Mouse (Mus musculus): ENCODE measurements around the gene Igf1r. TPM values are rescaled to one million over a fixed set of nuclear protein-coding genes. Genes with fewer than 3 reads are reported as not detected.

Gene Igf1r
- polyA plus RNA-seq (2015; fragmentation: Nextera tagmentation; extraction: Ambion mirVana): 23.7 and 28.5 TPM in 2 replicates

GRCm38 (mm10) chr7:67952777-67953700, at the start of gene Igf1r:
Gene Igf1r, plus strand, starts transcription at chr7:67952827.
- H3K4me3 ChIP-seq: peak within 1 kb of the TSS; percentile 96
- no peaks in the 10 kb centered on the region for H3K36me3 ChIP-seq
- H3K4me1 ChIP-seq (replicated peaks): peaks cover 47% of the 10 kb centered on the region
- no peaks in the 10 kb centered on the region for H3K27me3 ChIP-seq
- peak within 1 kb of the TSS; percentile 100 for H3K27ac ChIP-seq (replicated peaks)
- ATAC-seq (ENCODE audit: low read depth): no peak
- H3K9ac ChIP-seq: peak within 1 kb of the TSS; percentile 97
- no peaks in the 10 kb centered on the region for H3K9me3 ChIP-seq
- H3K4me2 ChIP-seq: peak within 1 kb of the TSS; percentile 100
- under 1% methylated on average over 60 of the region's 62 CpGs for WGBS

GRCm38 (mm10) chr7:67906358-67906757, 46.3 kb upstream of the Igf1r start:
- no peaks in the 10 kb centered on the region for H3K36me3 ChIP-seq
- H3K4me2 ChIP-seq: no peak overlapping the region
- H3K27me3 ChIP-seq: no peaks in the 10 kb centered on the region
- H3K4me1 ChIP-seq (replicated peaks): peaks cover 12% of the 10 kb centered on the region; the same call in 1 of the 2 replicates
- no peak overlapping the region for H3K27ac ChIP-seq (replicated peaks)
- H3K9me3 ChIP-seq: no peaks in the 10 kb centered on the region
- no peak overlapping the region for H3K9ac ChIP-seq
- no peak for ATAC-seq (ENCODE audit: low read depth)
- H3K4me3 ChIP-seq: no peak overlapping the region
- 91% methylated on average over 2 of the region's 2 CpGs for WGBS

- Histone ChIP-seq H3K4me1 (replicated peaks) (peaks cover 17% of the 10 kb centered on the region; the same call in 1 of the 2 replicates), H3K27ac (replicated peaks) (no peak overlapping the region), H3K4me2 (no peak overlapping the region), H3K36me3 (no peaks in the 10 kb centered on the region), H3K9ac (no peak overlapping the region), H3K27me3 (no peaks in the 10 kb centered on the region), H3K9me3 (no peaks in the 10 kb centered on the region), H3K4me3 (no peak overlapping the region)
- ATAC-seq (ENCODE audit: low read depth): no peak
- WGBS: 80% methylated on average over 9 of the region's 9 CpGs
Measured at GRCm38 (mm10) chr7:67907786-67908400, 44.7 kb upstream of the Igf1r start.

- Histone ChIP-seq H3K9me3 (no peaks in the 10 kb centered on the region), H3K27ac (replicated peaks) (no peak overlapping the region), H3K4me1 (replicated peaks) (peaks cover 17% of the 10 kb centered on the region; the same call in 1 of the 2 replicates), H3K9ac (no peak overlapping the region), H3K36me3 (no peaks in the 10 kb centered on the region), H3K4me3 (0 out of 2 replicates have a peak overlapping the region, but pooled peaks have one; percentile 11), H3K27me3 (no peaks in the 10 kb centered on the region), H3K4me2 (peak overlapping the region; percentile 42)
- WGBS: 13% methylated on average over 10 of the region's 10 CpGs
- ATAC-seq (ENCODE audit: low read depth): no peak
Measured at GRCm38 (mm10) chr7:67910528-67910927, 42.1 kb upstream of the Igf1r start.

- Histone ChIP-seq H3K4me2 (peak overlapping the region; percentile 42), H3K36me3 (no peaks in the 10 kb centered on the region), H3K27ac (replicated peaks) (peak overlapping the region; percentile 33; the same call in 1 of the 2 replicates), H3K9me3 (no peaks in the 10 kb centered on the region), H3K27me3 (no peaks in the 10 kb centered on the region), H3K9ac (no peak overlapping the region), H3K4me3 (0 out of 2 replicates have a peak overlapping the region, but pooled peaks have one; percentile 11), H3K4me1 (replicated peaks) (peaks cover 17% of the 10 kb centered on the region; the same call in 1 of the 2 replicates)
- WGBS: 10% methylated on average over 3 of the region's 3 CpGs
- no peak for ATAC-seq (ENCODE audit: low read depth)
Measured at GRCm38 (mm10) chr7:67910947-67911346, 41.7 kb upstream of the Igf1r start.

GRCm38 (mm10) chr7:67911841-67912240, 40.8 kb upstream of the Igf1r start:
- Histone ChIP-seq H3K4me2 (no peak overlapping the region), H3K27ac (replicated peaks) (no peak overlapping the region), H3K27me3 (no peaks in the 10 kb centered on the region), H3K4me1 (replicated peaks) (peaks cover 17% of the 10 kb centered on the region; the same call in 1 of the 2 replicates), H3K36me3 (no peaks in the 10 kb centered on the region), H3K4me3 (no peak overlapping the region), H3K9ac (no peak overlapping the region), H3K9me3 (no peaks in the 10 kb centered on the region)
- WGBS: 34% methylated on average over 6 of the region's 6 CpGs
- ATAC-seq (ENCODE audit: low read depth): no peak

GRCm38 (mm10) chr7:67916960-67917359, 35.7 kb upstream of the Igf1r start:
- no peaks in the 10 kb centered on the region for H3K9me3 ChIP-seq
- H3K9ac ChIP-seq: no peak overlapping the region
- no peaks in the 10 kb centered on the region for H3K27me3 ChIP-seq
- 92% methylated on average over 8 of the region's 8 CpGs for whole genome bisulfite sequencing
- H3K4me1 ChIP-seq (replicated peaks): peaks cover 2% of the 10 kb centered on the region; the same call in 1 of the 2 replicates
- H3K27ac ChIP-seq (replicated peaks): no peak overlapping the region
- H3K4me2 ChIP-seq: no peak overlapping the region
- no peaks in the 10 kb centered on the region for H3K36me3 ChIP-seq
- no peak for ATAC-seq (ENCODE audit: low read depth)
- no peak overlapping the region for H3K4me3 ChIP-seq

GRCm38 (mm10) chr7:67917753-67918152, 34.9 kb upstream of the Igf1r start:
- no peaks in the 10 kb centered on the region for H3K36me3 ChIP-seq
- H3K27me3 ChIP-seq: no peaks in the 10 kb centered on the region
- ATAC-seq (ENCODE audit: low read depth): no peak
- no peak overlapping the region for H3K27ac ChIP-seq (replicated peaks)
- H3K9ac ChIP-seq: no peak overlapping the region
- H3K4me2 ChIP-seq: no peak overlapping the region
- H3K4me3 ChIP-seq: no peak overlapping the region
- H3K9me3 ChIP-seq: no peaks in the 10 kb centered on the region
- H3K4me1 ChIP-seq (replicated peaks): no peaks in the 10 kb centered on the region
- WGBS: 94% methylated on average over 2 of the region's 2 CpGs

GRCm38 (mm10) chr7:67919467-67919866, 33.2 kb upstream of the Igf1r start:
- H3K9ac ChIP-seq: no peak overlapping the region
- no peaks in the 10 kb centered on the region for H3K27me3 ChIP-seq
- 70% methylated on average over 3 of the region's 3 CpGs for WGBS
- no peak for ATAC-seq (ENCODE audit: low read depth)
- H3K4me3 ChIP-seq: no peak overlapping the region
- H3K4me1 ChIP-seq (replicated peaks): peaks cover 6% of the 10 kb centered on the region; the same call in 1 of the 2 replicates
- H3K27ac ChIP-seq (replicated peaks): no peak overlapping the region
- H3K36me3 ChIP-seq: no peaks in the 10 kb centered on the region
- H3K4me2 ChIP-seq: no peak overlapping the region
- H3K9me3 ChIP-seq: no peaks in the 10 kb centered on the region

- H3K27me3 ChIP-seq: no peaks in the 10 kb centered on the region
- H3K9ac ChIP-seq: no peak overlapping the region
- no peak overlapping the region for H3K4me3 ChIP-seq
- ATAC-seq (ENCODE audit: low read depth): no peak
- no peaks in the 10 kb centered on the region for H3K9me3 ChIP-seq
- 58% methylated on average over 2 of the region's 2 CpGs for WGBS
- no peak overlapping the region for H3K27ac ChIP-seq (replicated peaks)
- peaks cover 7% of the 10 kb centered on the region; the same call in 1 of the 2 replicates for H3K4me1 ChIP-seq (replicated peaks)
- no peaks in the 10 kb centered on the region for H3K36me3 ChIP-seq
- no peak overlapping the region for H3K4me2 ChIP-seq
Measured at GRCm38 (mm10) chr7:67924215-67924614, 28.4 kb upstream of the Igf1r start.

GRCm38 (mm10) chr7:67930132-67930531, 22.5 kb upstream of the Igf1r start:
- no peaks in the 10 kb centered on the region for H3K36me3 ChIP-seq
- 78% methylated on average over 3 of the region's 3 CpGs for WGBS
- H3K9ac ChIP-seq: no peak overlapping the region
- no peak overlapping the region for H3K27ac ChIP-seq (replicated peaks)
- ATAC-seq (ENCODE audit: low read depth): no peak
- H3K4me3 ChIP-seq: no peak overlapping the region
- H3K9me3 ChIP-seq: no peaks in the 10 kb centered on the region
- no peaks in the 10 kb centered on the region for H3K4me1 ChIP-seq (replicated peaks)
- H3K4me2 ChIP-seq: no peak overlapping the region
- no peaks in the 10 kb centered on the region for H3K27me3 ChIP-seq

- no peak overlapping the region for H3K4me3 ChIP-seq
- H3K4me2 ChIP-seq: no peak overlapping the region
- H3K27ac ChIP-seq (replicated peaks): no peak overlapping the region
- ATAC-seq (ENCODE audit: low read depth): no peak
- H3K9ac ChIP-seq: no peak overlapping the region
- H3K27me3 ChIP-seq: no peaks in the 10 kb centered on the region
- H3K4me1 ChIP-seq (replicated peaks): no peaks in the 10 kb centered on the region
- H3K9me3 ChIP-seq: no peaks in the 10 kb centered on the region
- no peaks in the 10 kb centered on the region for H3K36me3 ChIP-seq
- 87% methylated on average over 7 of the region's 7 CpGs for WGBS
Measured at GRCm38 (mm10) chr7:67936801-67937200, 15.8 kb upstream of the Igf1r start.

All from neural tube, embryonic 13.5 days (tissue).